Mouse (Mus musculus) thymus, adult 2 months (tissue): ENCODE data around the gene Pld4.

Experiments
- CTCF ChIP-seq: fragments of 200-500 bp; IDR thresholded peaks from 2 replicates; pipeline ENCODE4 v1.5.1; 2012; ENCODE audit warnings: mild to moderate bottlenecking, control low read depth, low read length, moderate library complexity, borderline replicate concordance; ENCODE audit not compliant: control insufficient read depth, poor library complexity, insufficient read depth; ENCODE audit errors: extremely low read depth
- POLR2A ChIP-seq: fragments of 200-500 bp; IDR thresholded peaks from 2 replicates; pipeline ENCODE4 v1.6.1; 2012; ENCODE audit warnings: mild to moderate bottlenecking, low read length, control low read depth, moderate library complexity; ENCODE audit not compliant: control insufficient read depth, poor library complexity, insufficient read depth; ENCODE audit errors: extremely low read depth

DNA sequence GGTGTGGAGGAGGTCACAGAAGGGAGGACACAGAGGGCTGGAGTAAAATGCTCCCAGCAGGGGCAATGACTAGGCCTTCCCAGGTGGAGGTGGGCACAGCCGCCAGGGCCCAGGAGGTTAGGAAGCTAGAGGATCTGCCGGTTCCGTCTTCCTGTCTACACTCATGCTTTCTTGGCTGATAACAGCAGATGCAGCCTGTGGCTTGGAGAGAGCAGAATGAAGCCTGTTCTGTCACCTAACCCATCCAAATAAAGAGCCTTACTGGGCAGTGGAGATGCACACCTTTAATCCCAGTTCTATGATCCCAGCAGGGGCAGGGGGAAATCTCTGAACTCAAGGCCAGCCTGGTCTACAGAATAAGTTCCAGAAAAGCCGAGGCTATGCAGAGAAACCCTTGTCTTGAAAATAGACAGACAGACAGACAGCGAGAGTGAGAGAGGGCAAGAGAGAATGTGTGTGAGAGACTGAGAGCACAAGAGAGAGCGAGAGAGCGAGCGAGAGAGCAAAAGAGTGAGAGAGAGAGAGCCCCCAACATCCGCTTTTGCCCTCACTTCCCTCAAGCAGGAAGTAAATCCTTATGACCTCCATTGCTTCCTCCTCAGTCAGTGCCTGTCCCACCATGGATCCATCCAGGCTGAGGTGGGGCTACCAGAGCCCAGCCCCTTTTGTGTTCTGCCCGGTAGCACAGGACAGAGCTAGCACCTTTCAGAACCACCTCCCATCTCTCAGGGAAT, 38.9 kb downstream of the Pld4 start:
- TF ChIP-seq CTCF, result no peak
- TF ChIP-seq POLR2A, result no peak
